ENCODE assay signal across 9 mouse cellular contexts in genomic region chr7:114322531-114323441, GRCm38 (mm10). TPM values are rescaled to one million over a fixed set of nuclear protein-coding genes. Genes with fewer than 3 reads are reported as not detected.
DNase-seq lines count a peak whose midpoint lies in the region; ATAC-seq lines count a peak whose summit lies in the region.
"Had no signal": no experiment of that assay in that cellular context is flagged by ENCODE, and none has a peak within 500 bp of the region (broad histone marks: within the 10 kb centered on the region; RNA-seq: fewer than 3 reads in every experiment).

No protein-coding gene starts in this region.

- H3K4me1 ChIP-seq in kidney, embryonic 16.5 days (ENCODE audit: insufficient read depth, low read length) = peaks cover 11% of the 10 kb centered on the region
- H3K4me1 ChIP-seq in megakaryocyte, embryonic 14.5 days = peaks cover 38% of the 10 kb centered on the region
- H3K4me1 ChIP-seq in midbrain, embryonic 11.5 days (ENCODE audit: control insufficient read depth, insufficient read depth, low read length) = no peaks in the 10 kb centered on the region

- ATAC-seq in kidney, embryonic 16.5 days (ENCODE audit: low FRiP score, low TSS enrichment) = peak; percentile 91
- ATAC-seq in midbrain, embryonic 11.5 days (ENCODE audit: low FRiP score) = no peak

- no peaks in the 10 kb centered on the region for H3K9me3 ChIP-seq in kidney, embryonic 16.5 days (ENCODE audit: low read length)
- no peaks in the 10 kb centered on the region for H3K9me3 ChIP-seq in megakaryocyte, embryonic 14.5 days
- H3K9me3 ChIP-seq in midbrain, embryonic 11.5 days (ENCODE audit: control insufficient read depth, low read length) = no peaks in the 10 kb centered on the region
- H3K9me3 ChIP-seq: neural tube, embryonic 12.5 days had no signal

- H3K4me2 ChIP-seq in kidney, embryonic 16.5 days (replicated peaks; ENCODE audit: low read depth, low read length) = no peak overlapping the region
- no peak overlapping the region for H3K4me2 ChIP-seq in midbrain, embryonic 11.5 days
- H3K4me2 ChIP-seq: neural tube, embryonic 12.5 days had no signal

- no peak overlapping the region for H3K27ac ChIP-seq in kidney, embryonic 16.5 days (ENCODE audit: low read length)
- no peak overlapping the region for H3K27ac ChIP-seq in midbrain, embryonic 11.5 days (ENCODE audit: low read depth, low read length)
- H3K27ac ChIP-seq: neural tube, embryonic 12.5 days had no signal

- peak; percentile 41 to 62 for DNase-seq in heart, adult 9 months (ENCODE audit: low spot score in 2 of 2)
- no peak for DNase-seq in heart, adult 8-10 months (ENCODE audit: low spot score)
- peak; percentile 60 to 64 for DNase-seq in cerebellum, postnatal 10 days
- DNase-seq in neural tube, embryonic 10.5 days (ENCODE audit: extremely low spot score, low spot score) = no peak
- DNase-seq in left cerebral cortex, adult 9 months (ENCODE audit: low spot score in 2 of 2) = no peak
- DNase-seq in midbrain, embryonic 11.5 days (ENCODE audit: low spot score, missing footprints) = no peak

- no peak overlapping the region for H3K4me3 ChIP-seq in kidney, embryonic 16.5 days (ENCODE audit: low read length)
- peak overlapping the region; percentile 33 for H3K4me3 ChIP-seq in megakaryocyte, embryonic 14.5 days (replicated peaks)
- no peak overlapping the region for H3K4me3 ChIP-seq in midbrain, embryonic 11.5 days (ENCODE audit: low read depth, low read length)
- H3K4me3 ChIP-seq: neural tube, embryonic 12.5 days had no signal

- no peaks in the 10 kb centered on the region for H3K27me3 ChIP-seq in kidney, embryonic 16.5 days (ENCODE audit: insufficient read depth, low read length)
- H3K27me3 ChIP-seq in megakaryocyte, embryonic 14.5 days (replicated peaks) = no peaks in the 10 kb centered on the region
- H3K27me3 ChIP-seq in midbrain, embryonic 11.5 days (ENCODE audit: control insufficient read depth, insufficient read depth, low read length) = no peaks in the 10 kb centered on the region
- H3K27me3 ChIP-seq: neural tube, embryonic 12.5 days had no signal

- no peak overlapping the region for H3K9ac ChIP-seq in kidney, embryonic 16.5 days (replicated peaks; ENCODE audit: low read length)
- no peak overlapping the region for H3K9ac ChIP-seq in midbrain, embryonic 11.5 days (ENCODE audit: low read length)
- H3K9ac ChIP-seq: neural tube, embryonic 12.5 days had no signal

- 36% methylated on average over 9 of the region's 9 CpGs for WGBS in kidney, embryonic 16.5 days
- WGBS in midbrain, embryonic 11.5 days = 80% methylated on average over 9 of the region's 9 CpGs

- no peaks in the 10 kb centered on the region for H3K36me3 ChIP-seq in kidney, embryonic 16.5 days (ENCODE audit: insufficient read depth, low read length)
- H3K36me3 ChIP-seq in megakaryocyte, embryonic 14.5 days (replicated peaks; ENCODE audit: low read length) = no peaks in the 10 kb centered on the region
- H3K36me3 ChIP-seq in midbrain, embryonic 11.5 days (ENCODE audit: control insufficient read depth, insufficient read depth, low read length) = no peaks in the 10 kb centered on the region
- H3K36me3 ChIP-seq: neural tube, embryonic 12.5 days had no signal

RNA-seq across cellular contexts. Expression of gene Psma1, which starts 46.9 kb away (rescaled TPM):
- total RNA-seq in heart, adult 8-10 months (2022) = 100 to 1,000 TPM; 129 to 150 (median 143) TPM
- 425 and 430 TPM in 2 replicates for polyA plus RNA-seq in kidney, embryonic 16.5 days (2015; fragmentation: Nextera tagmentation; extraction: Ambion mirVana)
- 1.9 and 4.9 TPM in 2 replicates for polyA plus RNA-seq in megakaryocyte, embryonic 14.5 days (2012; ENCODE audit: insufficient read depth, low replicate concordance)
- polyA plus RNA-seq in midbrain, embryonic 11.5 days (2014; fragmentation: Nextera tagmentation; extraction: Ambion mirVana) = 489 and 490 TPM in 2 replicates

Comparison
In these comparisons a context has a peak if more than half of its experiments do, and no peak if none do; other contexts are left out.
1. DNase-seq: peak in heart, adult 9 months (2 of 2) and cerebellum, postnatal 10 days (2 of 2); none in heart, adult 8-10 months (single experiment), neural tube, embryonic 10.5 days (single experiment), left cerebral cortex, adult 9 months (0 of 2) and midbrain, embryonic 11.5 days (single experiment).
2. RNA of gene Psma1, which starts 46.9 kb away (polyA plus RNA-seq): 489 to 490 TPM in midbrain, embryonic 11.5 days and 425 to 430 TPM in kidney, embryonic 16.5 days; 1.9 to 4.9 TPM in megakaryocyte, embryonic 14.5 days; every median in the first group is over 10 times any median in the second.